Mouse (Mus musculus): ENCODE results near the gene Esrrg. TPM values are rescaled to one million over a fixed set of nuclear protein-coding genes. Genes with fewer than 3 reads are reported as not detected.

Gene Esrrg
- polyA plus RNA-seq, 1 experiment from 2014 or later = 21.2 TPM

GRCm38 (mm10) chr1:187888142-187888541, 279.6 kb downstream of the Esrrg start:
- H3K27me3 ChIP-seq (replicated peaks) = no peaks in the 10 kb centered on the region
- H3K4me1 ChIP-seq = peaks cover 16% of the 10 kb centered on the region
- no peaks in the 10 kb centered on the region for H3K9me3 ChIP-seq
- ATAC-seq (ENCODE audit: extremely low read depth, insufficient number of reproducible peaks, low FRiP score, low TSS enrichment) = no peak
- no peak overlapping the region for H3K9ac ChIP-seq
- WGBS = 50% methylated on average over 8 of the region's 8 CpGs
- no peak overlapping the region for H3K4me3 ChIP-seq
- H3K36me3 ChIP-seq = no peaks in the 10 kb centered on the region
- H3K27ac ChIP-seq (replicated peaks) = 0 out of 2 replicates have a peak overlapping the region, but pooled peaks have one; percentile 12
- H3K4me2 ChIP-seq = no peak overlapping the region

GRCm38 (mm10) chr1:187889096-187889495, 280.5 kb downstream of the Esrrg start:
- 85% methylated on average over 4 of the region's 4 CpGs for WGBS
- no peaks in the 10 kb centered on the region for H3K9me3 ChIP-seq
- no peaks in the 10 kb centered on the region for H3K36me3 ChIP-seq
- no peak overlapping the region for H3K27ac ChIP-seq (replicated peaks)
- H3K9ac ChIP-seq = no peak overlapping the region
- no peak for ATAC-seq (ENCODE audit: extremely low read depth, insufficient number of reproducible peaks, low FRiP score, low TSS enrichment)
- H3K4me1 ChIP-seq = peaks cover 10% of the 10 kb centered on the region; the same call in 1 of the 2 replicates
- H3K4me2 ChIP-seq = no peak overlapping the region
- H3K4me3 ChIP-seq = no peak overlapping the region
- H3K27me3 ChIP-seq (replicated peaks) = no peaks in the 10 kb centered on the region

GRCm38 (mm10) chr1:187891262-187891661, 282.7 kb downstream of the Esrrg start:
- 80% methylated on average over 9 of the region's 9 CpGs for WGBS
- H3K27ac ChIP-seq (replicated peaks) = no peak overlapping the region
- no peaks in the 10 kb centered on the region for H3K36me3 ChIP-seq
- H3K4me2 ChIP-seq = no peak overlapping the region
- H3K9me3 ChIP-seq = no peaks in the 10 kb centered on the region
- peaks cover 11% of the 10 kb centered on the region; the same call in 1 of the 2 replicates for H3K4me1 ChIP-seq
- H3K4me3 ChIP-seq = no peak overlapping the region
- H3K27me3 ChIP-seq (replicated peaks) = no peaks in the 10 kb centered on the region
- no peak for ATAC-seq (ENCODE audit: extremely low read depth, insufficient number of reproducible peaks, low FRiP score, low TSS enrichment)
- no peak overlapping the region for H3K9ac ChIP-seq

- Histone ChIP-seq H3K27ac (replicated peaks) (no peak overlapping the region), H3K36me3 (no peaks in the 10 kb centered on the region), H3K4me1 (peaks cover 10% of the 10 kb centered on the region; the same call in 1 of the 2 replicates), H3K27me3 (replicated peaks) (no peaks in the 10 kb centered on the region), H3K4me3 (no peak overlapping the region), H3K4me2 (no peak overlapping the region), H3K9me3 (no peaks in the 10 kb centered on the region), H3K9ac (no peak overlapping the region)
- WGBS = 28% methylated on average over 1 of the region's 1 CpGs
- no peak for ATAC-seq (ENCODE audit: extremely low read depth, insufficient number of reproducible peaks, low FRiP score, low TSS enrichment)
Observed at GRCm38 (mm10) chr1:187895459-187895858, 286.9 kb downstream of the Esrrg start.

- Histone ChIP-seq H3K27me3 (replicated peaks) (no peaks in the 10 kb centered on the region), H3K36me3 (no peaks in the 10 kb centered on the region), H3K4me2 (no peak overlapping the region), H3K27ac (replicated peaks) (no peak overlapping the region), H3K9me3 (no peaks in the 10 kb centered on the region), H3K4me1 (peaks cover 13% of the 10 kb centered on the region; the same call in 1 of the 2 replicates), H3K4me3 (no peak overlapping the region), H3K9ac (no peak overlapping the region)
- WGBS = 89% methylated on average over 3 of the region's 3 CpGs
- no peak for ATAC-seq (ENCODE audit: extremely low read depth, insufficient number of reproducible peaks, low FRiP score, low TSS enrichment)
Observed at GRCm38 (mm10) chr1:187896291-187896690, 287.7 kb downstream of the Esrrg start.

- WGBS = 70% methylated on average over 7 of the region's 7 CpGs
Observed at GRCm38 (mm10) chr1:187896910-187897309, 288.3 kb downstream of the Esrrg start.

GRCm38 (mm10) chr1:187899541-187899940, 290.9 kb downstream of the Esrrg start:
- H3K9ac ChIP-seq = no peak overlapping the region
- no peak for ATAC-seq (ENCODE audit: extremely low read depth, insufficient number of reproducible peaks, low FRiP score, low TSS enrichment)
- 70% methylated on average over 4 of the region's 4 CpGs for WGBS

More at GRCm38 (mm10) chr1:187896910-187897309, 288.3 kb downstream of the Esrrg start:
- Histone ChIP-seq H3K4me3 (no peak overlapping the region), H3K36me3 (no peaks in the 10 kb centered on the region), H3K9me3 (no peaks in the 10 kb centered on the region), H3K4me1 (peaks cover 14% of the 10 kb centered on the region), H3K27me3 (replicated peaks) (no peaks in the 10 kb centered on the region), H3K27ac (replicated peaks) (no peak overlapping the region), H3K9ac (no peak overlapping the region), H3K4me2 (no peak overlapping the region)
- no peak for ATAC-seq (ENCODE audit: extremely low read depth, insufficient number of reproducible peaks, low FRiP score, low TSS enrichment)

GRCm38 (mm10) chr1:187900756-187901155, 292.2 kb downstream of the Esrrg start:
- 40% methylated on average over 6 of the region's 6 CpGs for WGBS
- Histone ChIP-seq H3K4me2 (no peak overlapping the region), H3K4me1 (peaks cover 18% of the 10 kb centered on the region), H3K9ac (no peak overlapping the region), H3K27ac (replicated peaks) (no peak overlapping the region), H3K36me3 (no peaks in the 10 kb centered on the region), H3K4me3 (no peak overlapping the region), H3K27me3 (replicated peaks) (no peaks in the 10 kb centered on the region), H3K9me3 (no peaks in the 10 kb centered on the region)
- no peak for ATAC-seq (ENCODE audit: extremely low read depth, insufficient number of reproducible peaks, low FRiP score, low TSS enrichment)

More at GRCm38 (mm10) chr1:187899541-187899940, 290.9 kb downstream of the Esrrg start:
- Histone ChIP-seq H3K4me2 (no peak overlapping the region), H3K27ac (replicated peaks) (no peak overlapping the region), H3K36me3 (no peaks in the 10 kb centered on the region), H3K4me3 (no peak overlapping the region), H3K4me1 (peaks cover 20% of the 10 kb centered on the region), H3K9me3 (no peaks in the 10 kb centered on the region), H3K27me3 (replicated peaks) (no peaks in the 10 kb centered on the region)

- no peak overlapping the region for H3K9ac ChIP-seq
- H3K4me2 ChIP-seq = no peak overlapping the region
- peaks cover 15% of the 10 kb centered on the region for H3K4me1 ChIP-seq
- H3K4me3 ChIP-seq = no peak overlapping the region
- no peak overlapping the region for H3K27ac ChIP-seq (replicated peaks)
- H3K9me3 ChIP-seq = no peaks in the 10 kb centered on the region
- ATAC-seq (ENCODE audit: extremely low read depth, insufficient number of reproducible peaks, low FRiP score, low TSS enrichment) = no peak
- WGBS = 59% methylated on average over 3 of the region's 3 CpGs
- H3K36me3 ChIP-seq = no peaks in the 10 kb centered on the region
- H3K27me3 ChIP-seq (replicated peaks) = no peaks in the 10 kb centered on the region
Observed at GRCm38 (mm10) chr1:187902176-187902575, 293.6 kb downstream of the Esrrg start.

GRCm38 (mm10) chr1:187904731-187905130, 296.1 kb downstream of the Esrrg start:
- H3K4me1 ChIP-seq = peaks cover 31% of the 10 kb centered on the region
- WGBS = 59% methylated on average over 4 of the region's 4 CpGs
- ATAC-seq (ENCODE audit: extremely low read depth, insufficient number of reproducible peaks, low FRiP score, low TSS enrichment) = no peak
- no peaks in the 10 kb centered on the region for H3K27me3 ChIP-seq (replicated peaks)
- no peaks in the 10 kb centered on the region for H3K9me3 ChIP-seq
- H3K9ac ChIP-seq = no peak overlapping the region
- H3K4me2 ChIP-seq = no peak overlapping the region
- no peak overlapping the region for H3K4me3 ChIP-seq
- H3K36me3 ChIP-seq = no peaks in the 10 kb centered on the region
- no peak overlapping the region for H3K27ac ChIP-seq (replicated peaks)

- H3K27ac ChIP-seq (replicated peaks) = peak overlapping the region; percentile 87
- no peaks in the 10 kb centered on the region for H3K27me3 ChIP-seq (replicated peaks)
- H3K9ac ChIP-seq = peak overlapping the region; percentile 58; the same call in 1 of the 2 replicates
- H3K36me3 ChIP-seq = no peaks in the 10 kb centered on the region
- H3K4me3 ChIP-seq = no peak overlapping the region
- peaks cover 39% of the 10 kb centered on the region for H3K4me1 ChIP-seq
- no peak overlapping the region for H3K4me2 ChIP-seq
- no peak for ATAC-seq (ENCODE audit: extremely low read depth, insufficient number of reproducible peaks, low FRiP score, low TSS enrichment)
- 61% methylated on average over 7 of the region's 7 CpGs for WGBS
- H3K9me3 ChIP-seq = no peaks in the 10 kb centered on the region
Observed at GRCm38 (mm10) chr1:187907407-187907806, 298.8 kb downstream of the Esrrg start.

GRCm38 (mm10) chr1:187907871-187908270, 299.3 kb downstream of the Esrrg start:
- H3K36me3 ChIP-seq = no peaks in the 10 kb centered on the region
- no peak overlapping the region for H3K4me2 ChIP-seq
- WGBS = 4% methylated on average over 3 of the region's 3 CpGs
- peak; percentile 28; the same call in 1 of the 2 replicates for ATAC-seq (ENCODE audit: extremely low read depth, insufficient number of reproducible peaks, low FRiP score, low TSS enrichment)
- H3K4me1 ChIP-seq = peaks cover 38% of the 10 kb centered on the region
- peak overlapping the region; percentile 58 for H3K9ac ChIP-seq
- H3K27me3 ChIP-seq (replicated peaks) = no peaks in the 10 kb centered on the region
- H3K27ac ChIP-seq (replicated peaks) = peak overlapping the region; percentile 87
- H3K4me3 ChIP-seq = no peak overlapping the region
- no peaks in the 10 kb centered on the region for H3K9me3 ChIP-seq
